20 mouse cellular contexts compared by ENCODE assay signal in genomic region chr3:58478755-58479455, GRCm38 (mm10). TPM values are rescaled to one million over a fixed set of nuclear protein-coding genes. Genes with fewer than 3 reads are reported as not detected.
A peak's percentile ranks its signal among the peaks of the same experiment; 100 is the strongest.
DNase-seq lines count a peak whose midpoint lies in the region; ATAC-seq and TF ChIP-seq lines count a peak whose summit lies in the region.
"Had no signal": no experiment of that assay in that cellular context is flagged by ENCODE, and none has a peak within 500 bp of the region (broad histone marks: within the 10 kb centered on the region; RNA-seq: fewer than 3 reads in every experiment).

No protein-coding gene starts in this region.

- TF ChIP-seq POLR2A in MEL (IDR thresholded peaks at IDR 0.05; ENCODE audit: control insufficient read depth in 1 of 2, insufficient read depth in 1 of 2, low read depth in 1 of 2, low read length in 2 of 2, poor library complexity in 1 of 2) = no peak

- H3K79me2 ChIP-seq in MEL (ENCODE audit: control insufficient read depth, insufficient read depth, low read length, poor library complexity) = no peaks in the 10 kb centered on the region

- WGBS in liver, embryonic 13.5 days (ENCODE audit: insufficient replicate concordance) = 52% methylated on average over 2 of the region's 2 CpGs

- H3K27me3 ChIP-seq in liver, embryonic 13.5 days = no peaks in the 10 kb centered on the region
- H3K27me3 ChIP-seq in MEL (ENCODE audit: control insufficient read depth in 1 of 2, insufficient read depth in 2 of 2, low read length in 2 of 2) = peaks cover 2% of the 10 kb centered on the region in 2 experiments; a peak in 3 of 4 replicates
- H3K27me3 ChIP-seq: embryonic facial prominence, embryonic 12.5 days; forebrain, embryonic 13.5 days; forebrain, embryonic 15.5 days had no signal

- H3K4me3 ChIP-seq in liver, embryonic 13.5 days (replicated peaks) = no peak overlapping the region
- H3K4me3 ChIP-seq in MEL (ENCODE audit: control insufficient read depth in 1 of 2, insufficient read depth in 1 of 2, low read depth in 2 of 2, low read length in 2 of 2) = no peak overlapping the region
- H3K4me3 ChIP-seq: embryonic facial prominence, embryonic 10.5 days; embryonic facial prominence, embryonic 12.5 days; forebrain, embryonic 13.5 days; forebrain, embryonic 15.5 days had no signal

- H3K4me2 ChIP-seq in liver, embryonic 13.5 days = no peak overlapping the region
- H3K4me2 ChIP-seq: embryonic facial prominence, embryonic 12.5 days; forebrain, embryonic 13.5 days; forebrain, embryonic 15.5 days had no signal

- ATAC-seq in liver, embryonic 13.5 days (ENCODE audit: low read depth) = peak; percentile 41; the same call in 1 of the 2 replicates
- peak; percentile 60 for ATAC-seq in megakaryocyte progenitor cell, adult 5-6 weeks (replicated peaks; ENCODE audit: poor library complexity)
- no peak for ATAC-seq in monocyte, adult 5-6 weeks (replicated peaks; ENCODE audit: insufficient number of reproducible peaks, low FRiP score, low TSS enrichment, poor library complexity, severe bottlenecking)
- ATAC-seq: forebrain, embryonic 13.5 days; forebrain, embryonic 15.5 days; forebrain, postnatal 0 days had no signal

- no peak for DNase-seq in liver, embryonic 13.5 days
- DNase-seq in liver (no peak), MEL (ENCODE audit: low read depth, low spot score) (no peak)
- no peak for DNase-seq in gastrocnemius, adult 18-20 months (ENCODE audit: low spot score)
- no peak for DNase-seq in urinary bladder, postnatal 4 days (ENCODE audit: low spot score in 2 of 2)
- DNase-seq: adrenal gland, adult 2 months; adrenal gland, postnatal 10 days; adrenal gland, postnatal 36 days; cerebellum, adult 11-12 months; cerebellum, adult 2 months; cerebellum, adult 9-10 months; cerebellum, postnatal 10 days; cerebellum, postnatal 25 days; forebrain, postnatal 0 days had no signal

- 0 out of 2 replicates have a peak, but pooled peaks cover 3% of the 10 kb centered on the region for H3K4me1 ChIP-seq in liver, embryonic 13.5 days (replicated peaks)
- H3K4me1 ChIP-seq in MEL (ENCODE audit: control insufficient read depth in 1 of 2, insufficient read depth in 2 of 2, low read length in 2 of 2) = no peaks in the 10 kb centered on the region
- H3K4me1 ChIP-seq: embryonic facial prominence, embryonic 10.5 days; embryonic facial prominence, embryonic 12.5 days; forebrain, embryonic 13.5 days; forebrain, embryonic 15.5 days had no signal

- H3K9me3 ChIP-seq in liver, embryonic 13.5 days (replicated peaks) = no peaks in the 10 kb centered on the region
- no peaks in the 10 kb centered on the region for H3K9me3 ChIP-seq in MEL (replicated peaks; ENCODE audit: insufficient read depth, low read length)
- H3K9me3 ChIP-seq: embryonic facial prominence, embryonic 10.5 days; embryonic facial prominence, embryonic 12.5 days; forebrain, embryonic 13.5 days; forebrain, embryonic 15.5 days had no signal

- TF ChIP-seq EP300 in MEL (IDR thresholded peaks at IDR 0.05; ENCODE audit: low read depth in 1 of 2, low read length in 2 of 2) = no peak

- H3K27ac ChIP-seq in liver, embryonic 13.5 days = no peak overlapping the region
- no peak overlapping the region for H3K27ac ChIP-seq in MEL (ENCODE audit: control insufficient read depth, low read depth, low read length)
- H3K27ac ChIP-seq: embryonic facial prominence, embryonic 10.5 days; embryonic facial prominence, embryonic 12.5 days; forebrain, embryonic 13.5 days; forebrain, embryonic 15.5 days had no signal

- TF ChIP-seq RAD21 in MEL (IDR thresholded peaks at IDR 0.05; ENCODE audit: low read depth, low read length) = no peak

- H3K9ac ChIP-seq in liver, embryonic 13.5 days = no peak overlapping the region
- H3K9ac ChIP-seq in MEL (ENCODE audit: control insufficient read depth, low read depth, low read length, poor library complexity, severe bottlenecking) = no peak overlapping the region
- H3K9ac ChIP-seq: embryonic facial prominence, embryonic 12.5 days; forebrain, embryonic 13.5 days; forebrain, embryonic 15.5 days; forebrain, postnatal 0 days had no signal

- no peaks in the 10 kb centered on the region for H3K36me3 ChIP-seq in liver, embryonic 13.5 days
- H3K36me3 ChIP-seq in MEL (ENCODE audit: control insufficient read depth in 1 of 2, insufficient read depth in 2 of 2, low read length in 2 of 2) = no peaks in the 10 kb centered on the region
- H3K36me3 ChIP-seq: embryonic facial prominence, embryonic 10.5 days; embryonic facial prominence, embryonic 12.5 days; forebrain, embryonic 15.5 days had no signal

- no peak for TF ChIP-seq CTCF in MEL (IDR thresholded peaks at IDR 0.05 in 2 of 3, conservative IDR thresholded peaks at IDR 0.05 in 1 of 3; ENCODE audit: control insufficient read depth in 1 of 3, insufficient read depth in 1 of 3, low read depth in 2 of 3, low read length in 3 of 3, poor library complexity in 1 of 3, severe bottlenecking in 1 of 3)

TF ChIP-seq in MEL, 35 proteins besides CTCF, POLR2A, EP300 and RAD21:
- no peak for TF ChIP-seq JUND (IDR thresholded peaks at IDR 0.05; ENCODE audit: low read depth, low read length)
- no peak for TF ChIP-seq MYB (IDR thresholded peaks at IDR 0.05; ENCODE audit: low read depth, low read length)
- peak; percentile 56; the same call in 1 of the 2 replicates for TF ChIP-seq ZNF384 (IDR thresholded peaks at IDR 0.05; ENCODE audit: low read depth, low read length)
- no peak for TF ChIP-seq USF1 (IDR thresholded peaks at IDR 0.05; ENCODE audit: low read depth, low read length)
TF ChIP-seq in MEL: peak in this region for 1.

RNA-seq across cellular contexts. Expression of gene Eif2a, which starts 46.7 kb away (rescaled TPM):
- 35.5 and 45.3 TPM in 2 replicates for polyA plus RNA-seq in liver, embryonic 13.5 days (2015; fragmentation: Nextera tagmentation; extraction: Ambion mirVana)
- total RNA-seq in MEL (2012; rRNA removed) = 70.2 and 79.5 TPM in 2 replicates
- polyA plus RNA-seq in MEL (2012; ENCODE audit: insufficient read depth in 1 of 2, insufficient read length in 2 of 2, low read depth in 1 of 2, low replicate concordance in 2 of 2, missing spikeins in 1 of 2) = 100 to 1,000 TPM in 1 of 2 experiments, 10 to 100 TPM in 1; 67.3 to 192 TPM
- total RNA-seq in megakaryocyte progenitor cell, adult 5-6 weeks (2015) = 173 and 174 TPM in 2 replicates
- total RNA-seq in megakaryocyte progenitor cell, adult 5-6 weeks (2017) = 94.7 and 102 TPM in 2 replicates
- total RNA-seq in monocyte, adult 5-6 weeks (2017) = 52.9 to 62.9 TPM (median 60.4 TPM) in 3 replicates
- 10 to 100 TPM; 46.7 to 50.7 TPM for total RNA-seq in gastrocnemius, adult 18-20 months (2021)

RNA-seq across cellular contexts. Expression of gene Serp1, which starts 46.8 kb away (rescaled TPM):
- polyA plus RNA-seq in liver, embryonic 13.5 days (2015; fragmentation: Nextera tagmentation; extraction: Ambion mirVana) = 101 and 125 TPM in 2 replicates
- 78.7 and 96.3 TPM in 2 replicates for total RNA-seq in MEL (2012; rRNA removed)
- 10 to 100 TPM; 80.5 to 83.8 TPM for polyA plus RNA-seq in MEL (2012; ENCODE audit: insufficient read depth in 1 of 2, insufficient read length in 2 of 2, low read depth in 1 of 2, low replicate concordance in 2 of 2, missing spikeins in 1 of 2)
- total RNA-seq in megakaryocyte progenitor cell, adult 5-6 weeks (2015) = 130 and 146 TPM in 2 replicates
- total RNA-seq in megakaryocyte progenitor cell, adult 5-6 weeks (2017) = 136 and 145 TPM in 2 replicates
- total RNA-seq in monocyte, adult 5-6 weeks (2017) = 138 to 231 TPM (median 205 TPM) in 3 replicates
- total RNA-seq in gastrocnemius, adult 18-20 months (2021) = 1 to 10 TPM; 5.5 to 7.5 TPM
